Mouse (Mus musculus): Measurements from ENCODE around the gene Ptpn1.

The Ptpn1 gene

GRCm38 (mm10) chr2:167972809-167973208 lies 41.0 kb downstream of the Ptpn1 start:
- DNase-seq (ENCODE audit: low spot score): no peak

GRCm38 (mm10) chr2:167975746-167976145 lies 43.9 kb downstream of the Ptpn1 start:
- DNase-seq (ENCODE audit: low spot score): no peak

GRCm38 (mm10) chr2:167978271-167978670 lies 46.4 kb downstream of the Ptpn1 start:
- DNase-seq (ENCODE audit: low spot score): no peak

- DNase-seq (ENCODE audit: low spot score): no peak
Observed at GRCm38 (mm10) chr2:167980391-167980790, 48.5 kb downstream of the Ptpn1 start.

GRCm38 (mm10) chr2:167982646-167983045 lies 50.8 kb downstream of the Ptpn1 start:
- DNase-seq (ENCODE audit: low spot score): no peak

- DNase-seq (ENCODE audit: low spot score): no peak
Observed at GRCm38 (mm10) chr2:167984371-167984770, 52.5 kb downstream of the Ptpn1 start.

- no peak for DNase-seq (ENCODE audit: low spot score)
Observed at GRCm38 (mm10) chr2:167984946-167985345, 53.1 kb downstream of the Ptpn1 start.

- peak; percentile 60 for DNase-seq (ENCODE audit: low spot score)
Observed at GRCm38 (mm10) chr2:167986762-167987161, 54.9 kb downstream of the Ptpn1 start.

- no peak for DNase-seq (ENCODE audit: low spot score)
Observed at GRCm38 (mm10) chr2:167987640-167988039, 55.8 kb downstream of the Ptpn1 start.

- DNase-seq (ENCODE audit: low spot score): no peak
Observed at GRCm38 (mm10) chr2:167989310-167989709, 57.5 kb downstream of the Ptpn1 start.

GRCm38 (mm10) chr2:167993260-167993659 lies 61.4 kb downstream of the Ptpn1 start:
- no peak for DNase-seq (ENCODE audit: low spot score)

- no peak for DNase-seq (ENCODE audit: low spot score)
Observed at GRCm38 (mm10) chr2:167995870-167996635, 64.2 kb downstream of the Ptpn1 start.

- DNase-seq (ENCODE audit: low spot score): no peak
Observed at GRCm38 (mm10) chr2:167996672-167997215, 64.9 kb downstream of the Ptpn1 start.

- DNase-seq (ENCODE audit: low spot score): no peak
Observed at GRCm38 (mm10) chr2:167997562-167997961, 65.7 kb downstream of the Ptpn1 start.

GRCm38 (mm10) chr2:167999145-167999743 lies 67.4 kb downstream of the Ptpn1 start:
- no peak for DNase-seq (ENCODE audit: low spot score)

- no peak for DNase-seq (ENCODE audit: low spot score)
Observed at GRCm38 (mm10) chr2:168002188-168002587, 70.3 kb downstream of the Ptpn1 start.

- no peak for DNase-seq (ENCODE audit: low spot score)
Observed at GRCm38 (mm10) chr2:168002884-168003283, 71.0 kb downstream of the Ptpn1 start.

- DNase-seq (ENCODE audit: low spot score): no peak
Observed at GRCm38 (mm10) chr2:168003431-168003830, 71.6 kb downstream of the Ptpn1 start.

GRCm38 (mm10) chr2:168004369-168004768 lies 72.5 kb downstream of the Ptpn1 start:
- no peak for DNase-seq (ENCODE audit: low spot score)

GRCm38 (mm10) chr2:168005005-168005404 lies 73.1 kb downstream of the Ptpn1 start:
- no peak for DNase-seq (ENCODE audit: low spot score)

- no peak for DNase-seq (ENCODE audit: low spot score)
Observed at GRCm38 (mm10) chr2:168005616-168006015, 73.8 kb downstream of the Ptpn1 start.

- DNase-seq (ENCODE audit: low spot score): no peak
Observed at GRCm38 (mm10) chr2:168006489-168006888, 74.6 kb downstream of the Ptpn1 start.

- DNase-seq (ENCODE audit: low spot score): no peak
Observed at GRCm38 (mm10) chr2:168008132-168008531, 76.3 kb downstream of the Ptpn1 start.
